Mouse (Mus musculus): Measurements from ENCODE around the gene Sgo1. TPM values are rescaled to one million over a fixed set of nuclear protein-coding genes. Genes with fewer than 3 reads are reported as not detected.

Sgo1 gene
- 24.0 and 27.3 TPM in 2 replicates for polyA plus RNA-seq (2012; rRNA removed)

DNA sequence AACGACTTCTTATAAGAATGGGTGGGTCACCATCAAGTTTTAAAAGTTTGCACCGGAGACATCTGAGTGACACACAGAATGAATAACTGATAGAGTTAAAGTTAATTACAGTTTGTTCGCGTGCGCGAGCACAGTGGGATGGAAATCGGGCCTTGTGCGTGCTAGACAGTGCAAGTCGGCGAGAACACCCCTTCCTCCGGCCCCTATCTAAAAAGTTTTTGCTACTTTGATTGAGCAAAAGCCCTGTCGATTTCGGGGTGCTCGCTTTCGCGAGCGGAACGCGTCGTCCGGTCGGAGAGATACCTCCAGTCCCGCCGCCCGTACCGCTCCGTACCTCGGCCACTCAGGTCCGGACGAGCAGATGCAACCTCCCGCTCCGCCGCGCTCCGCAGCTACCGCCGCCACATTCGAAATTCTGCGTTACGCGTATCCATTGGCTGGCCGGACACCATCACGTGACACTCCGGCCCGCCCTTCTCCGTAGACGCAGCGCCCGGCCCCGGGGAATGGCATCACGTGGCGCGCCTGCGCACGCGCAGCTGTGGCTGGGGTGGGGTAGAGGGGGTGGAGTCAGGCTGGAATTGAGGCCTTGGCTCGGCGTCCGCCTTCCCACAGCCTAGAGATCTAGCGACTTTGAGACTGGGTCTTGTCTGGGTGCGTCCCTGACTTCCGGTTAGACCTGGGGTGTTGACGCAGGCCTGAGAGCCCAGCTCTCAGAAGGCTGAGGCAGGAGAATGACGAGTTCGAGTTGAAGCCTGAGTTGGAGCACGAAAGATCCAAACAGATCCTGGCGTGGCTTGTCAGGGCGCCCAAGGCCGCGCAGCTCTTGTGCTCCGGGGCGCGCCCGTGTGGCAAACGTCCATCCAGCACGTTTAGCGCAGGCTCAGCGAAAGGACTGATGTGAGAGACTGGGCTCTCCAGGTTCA is at the start of gene Sgo1:
TSS of gene Sgo1 (minus strand) at position 457 of the 926 bp plus-strand sequence.

Other genes with a start within 250 kb of the Sgo1 start
- gene Efhb, start 226.0 kb downstream of the Sgo1 start, polyA plus RNA-seq (2012; rRNA removed), result 0.81 and 0.83 TPM in 2 replicates
- 52.1 and 98.3 TPM in 2 replicates for gene Rab5a, start 210.1 kb downstream of the Sgo1 start, polyA plus RNA-seq (2012; rRNA removed)
- 0.04 TPM in 1 of 2 replicates, not detected in the other for gene Pp2d1, start 149.9 kb downstream of the Sgo1 start, polyA plus RNA-seq (2012; rRNA removed)
- gene Kat2b, start 122.5 kb downstream of the Sgo1 start, polyA plus RNA-seq (2012; rRNA removed), result 6.5 and 7.9 TPM in 2 replicates
- not detected in 2 replicates for gene Sult1c2, start 157.0 kb upstream of the Sgo1 start, polyA plus RNA-seq (2012; rRNA removed)